Mouse (Mus musculus) limb, embryonic 13.5 days (tissue): ENCODE data around the gene Hspb2. TPM values are rescaled to one million over a fixed set of nuclear protein-coding genes. Genes with fewer than 3 reads are reported as not detected.

ENCODE experiments used
- polyA plus RNA-seq: library from polyadenylated mRNA; unstranded; fragments of >200 nt; fragmentation: Nextera tagmentation; extraction: Ambion mirVana; gene quantifications from 2 replicates; pipeline ENCODE4 v1.2.1, GENCODE M21; 2015

Gene Hspb2
- polyA plus RNA-seq, 1 experiment from 2014 or later, result 39.3 TPM

Other genes with a start within 250 kb of the Hspb2 start
- 71.2 and 84.3 TPM in 2 replicates for gene Pts, start 223.6 kb downstream of the Hspb2 start, polyA plus RNA-seq
- gene Il18, start 197.5 kb downstream of the Hspb2 start, polyA plus RNA-seq, result 2.6 and 2.7 TPM in 2 replicates
- 0.15 and 0.23 TPM in 2 replicates for gene Bco2, start 197.2 kb downstream of the Hspb2 start, polyA plus RNA-seq
- gene Tex12, start 191.0 kb downstream of the Hspb2 start, polyA plus RNA-seq, result not detected in 2 replicates
- gene Sdhd, start 148.5 kb downstream of the Hspb2 start, polyA plus RNA-seq, result 257 and 259 TPM in 2 replicates
- 242 and 267 TPM in 2 replicates for gene Timm8b, start 148.4 kb downstream of the Hspb2 start, polyA plus RNA-seq
- 3.7 and 3.8 TPM in 2 replicates for gene Pih1d2, start 135.0 kb downstream of the Hspb2 start, polyA plus RNA-seq
- 24.5 and 26.9 TPM in 2 replicates for gene Nkapd1, start 134.9 kb downstream of the Hspb2 start, polyA plus RNA-seq
- 41.4 and 45.4 TPM in 2 replicates for gene Dlat, start 92.6 kb downstream of the Hspb2 start, polyA plus RNA-seq
- gene Dixdc1, start 12.8 kb downstream of the Hspb2 start, polyA plus RNA-seq, result 18.6 and 23.6 TPM in 2 replicates
- gene 2310030G06Rik, start 5.8 kb downstream of the Hspb2 start, polyA plus RNA-seq, result 3.8 and 4.7 TPM in 2 replicates
- 71.2 and 74.0 TPM in 2 replicates for gene Cryab, start 1.0 kb downstream of the Hspb2 start, polyA plus RNA-seq
- 11.0 and 11.3 TPM in 2 replicates for gene Fdxacb1, start 15.9 kb upstream of the Hspb2 start, polyA plus RNA-seq
- gene Alg9, start 22.7 kb upstream of the Hspb2 start, polyA plus RNA-seq, result 34.1 and 37.3 TPM in 2 replicates
- gene 1110032A03Rik, start 23.2 kb upstream of the Hspb2 start, polyA plus RNA-seq, result 31.3 and 36.2 TPM in 2 replicates
- gene Ppp2r1b, start 92.9 kb upstream of the Hspb2 start, polyA plus RNA-seq, result 74.3 and 77.3 TPM in 2 replicates